Comparison of ENCODE assay signal across 8 mouse cellular contexts in the genomic region with DNA sequence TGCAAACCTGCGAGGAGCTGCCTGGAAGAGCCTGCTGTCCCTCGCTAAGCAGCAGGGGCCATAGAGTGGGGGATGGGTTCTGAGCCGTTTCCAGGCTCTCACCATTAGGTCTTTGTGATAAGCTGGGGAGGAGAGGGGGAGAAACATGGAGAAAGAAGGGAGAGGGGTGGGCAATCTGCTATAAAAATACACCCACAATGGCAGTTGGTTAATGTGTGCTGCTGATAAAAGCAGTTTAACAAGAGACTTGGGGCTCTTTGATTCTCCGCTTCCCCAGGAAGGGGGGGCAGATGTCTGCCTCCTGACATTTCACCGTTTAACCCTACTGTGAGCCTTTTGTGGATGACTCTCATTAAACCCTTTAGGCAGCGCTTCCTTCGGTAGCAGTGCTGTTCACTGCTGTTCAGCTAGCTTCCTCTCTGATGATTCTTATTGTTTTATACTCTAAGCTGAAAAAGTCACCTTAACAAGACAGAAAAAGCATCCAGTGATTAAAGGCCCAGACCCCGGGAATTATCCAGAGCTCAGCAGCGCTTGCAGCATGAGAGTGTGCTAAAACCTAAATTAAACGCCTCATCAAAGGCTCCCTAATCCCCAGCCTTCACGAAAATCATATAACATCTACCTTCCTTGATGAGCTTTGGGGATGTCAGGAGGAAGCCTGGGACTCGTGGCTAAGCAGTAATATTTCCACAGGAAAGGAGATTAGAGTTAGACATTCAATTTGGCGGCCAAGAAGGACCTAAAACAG.
DNase-seq lines count a peak whose midpoint lies in the region; ATAC-seq lines count a peak whose summit lies in the region.

No protein-coding gene starts in this region.

- no peaks in the 10 kb centered on the region for H3K27me3 ChIP-seq in heart, embryonic 15.5 days
- no peaks in the 10 kb centered on the region for H3K27me3 ChIP-seq in hindbrain, embryonic 13.5 days
- H3K27me3 ChIP-seq in midbrain, embryonic 12.5 days: no peaks in the 10 kb centered on the region

- no peaks in the 10 kb centered on the region for H3K36me3 ChIP-seq in heart, embryonic 15.5 days
- H3K36me3 ChIP-seq in hindbrain, embryonic 13.5 days: no peaks in the 10 kb centered on the region
- H3K36me3 ChIP-seq in midbrain, embryonic 12.5 days: no peaks in the 10 kb centered on the region

- DNase-seq in heart, postnatal 36 days: no peak
- DNase-seq in embryo, embryonic 10.5 days (ENCODE audit: low spot score): peak; percentile 88
- no peak for DNase-seq in frontal cortex, postnatal 25 days (ENCODE audit: low spot score in 2 of 2)
- DNase-seq in spleen, postnatal 36 days (ENCODE audit: low spot score in 2 of 2): no peak
- no peak for DNase-seq in right cerebral cortex, postnatal 36 days (ENCODE audit: low spot score in 2 of 2)

- H3K9ac ChIP-seq in heart, embryonic 15.5 days: no peak overlapping the region; the same call in 1 of the 2 replicates
- H3K9ac ChIP-seq in hindbrain, embryonic 13.5 days: peak overlapping the region; percentile 26
- no peak overlapping the region; the same call in 1 of the 2 replicates for H3K9ac ChIP-seq in midbrain, embryonic 12.5 days (replicated peaks)

- peaks cover 15% of the 10 kb centered on the region for H3K4me1 ChIP-seq in heart, embryonic 15.5 days (replicated peaks)
- H3K4me1 ChIP-seq in hindbrain, embryonic 13.5 days (replicated peaks): peaks cover 18% of the 10 kb centered on the region
- H3K4me1 ChIP-seq in midbrain, embryonic 12.5 days: peaks cover 15% of the 10 kb centered on the region

- H3K9me3 ChIP-seq in heart, embryonic 15.5 days (replicated peaks): no peaks in the 10 kb centered on the region
- H3K9me3 ChIP-seq in hindbrain, embryonic 13.5 days: no peaks in the 10 kb centered on the region
- H3K9me3 ChIP-seq in midbrain, embryonic 12.5 days: no peaks in the 10 kb centered on the region

- H3K4me2 ChIP-seq in heart, embryonic 15.5 days: peak overlapping the region; percentile 63
- H3K4me2 ChIP-seq in hindbrain, embryonic 13.5 days: peak overlapping the region; percentile 37
- H3K4me2 ChIP-seq in midbrain, embryonic 12.5 days (replicated peaks): peak overlapping the region; percentile 50

- peak overlapping the region; percentile 38 for H3K4me3 ChIP-seq in heart, embryonic 15.5 days
- H3K4me3 ChIP-seq in hindbrain, embryonic 13.5 days: peak overlapping the region; percentile 10
- H3K4me3 ChIP-seq in midbrain, embryonic 12.5 days: peak overlapping the region; percentile 25

- WGBS in heart, embryonic 15.5 days: 12% methylated on average over 13 of the region's 13 CpGs
- 6% methylated on average over 13 of the region's 13 CpGs for WGBS in hindbrain, embryonic 13.5 days
- 2% methylated on average over 13 of the region's 13 CpGs for WGBS in midbrain, embryonic 12.5 days

- H3K27ac ChIP-seq in heart, embryonic 15.5 days: peak overlapping the region; percentile 52
- H3K27ac ChIP-seq in hindbrain, embryonic 13.5 days: peak overlapping the region; percentile 49
- H3K27ac ChIP-seq in midbrain, embryonic 12.5 days (replicated peaks): peak overlapping the region; percentile 81

- ATAC-seq in heart, embryonic 15.5 days (replicated peaks; ENCODE audit: insufficient number of reproducible peaks, insufficient read depth, low FRiP score, low read depth): peak; percentile 83; the same call in 1 of the 2 replicates
- ATAC-seq in hindbrain, embryonic 13.5 days (ENCODE audit: low FRiP score): peak; percentile 90
- ATAC-seq in midbrain, embryonic 12.5 days (ENCODE audit: low FRiP score, low read depth): peak; percentile 93

- intact Hi-C loops in heart, postnatal 36 days (cut with DNase I): no loop called here
